Mouse (Mus musculus) lung, adult 2 months (tissue): ENCODE data around the gene Zfp936. TPM values are rescaled to one million over a fixed set of nuclear protein-coding genes. Genes with fewer than 3 reads are reported as not detected.
"Not testable (repeated sequence)": the region's sequence is repeated elsewhere in the genome, so short reads cannot be mapped to it uniquely, and the experiment has no call there.

Source experiments
- DNase-seq: peaks from one replicate; pipeline ENCODE4 v3.0.0; 2022
- H3K4me1 ChIP-seq: fragments of 200-500 bp; 2 replicates; pipeline ENCODE4 v1.6.1; 2011; ENCODE audit warnings: low read length; ENCODE audit not compliant: control insufficient read depth, insufficient read depth
- H3K4me3 ChIP-seq: fragments of 200-500 bp; replicated peaks from 2 replicates; pipeline ENCODE3; 2011; ENCODE audit warnings: low read depth, mild to moderate bottlenecking, control low read depth, low read length; ENCODE audit errors: extremely low read depth
- CTCF ChIP-seq: fragments of 200-500 bp; IDR thresholded peaks from 2 replicates; pipeline ENCODE4 v1.5.1; 2011; ENCODE audit warnings: mild to moderate bottlenecking, low read length, control low read depth; ENCODE audit not compliant: insufficient read depth
- POLR2A ChIP-seq: fragments of 200-500 bp; IDR thresholded peaks from 2 replicates; pipeline ENCODE4 v1.6.1; 2011; ENCODE audit warnings: low read depth, mild to moderate bottlenecking, control low read depth, low read length, borderline replicate concordance; ENCODE audit errors: extremely low read depth
- WGBS: fragments of 180-500 bp; shearing (Covaris S2); methylation state at CpG from one replicate; pipeline ENCODE4 v1.1.7; 2018; 5-methylcytosine and 5-hydroxymethylcytosine counted together
- polyA plus RNA-seq: library from polyadenylated mRNA; depleted of rRNA; stranded (reverse); fragments of >200 nt; gene quantifications from 2 replicates; pipeline ENCODE4 v1.2.3, GENCODE M21; 2012; rRNA removed

Gene Zfp936
- not detected in 2 replicates for polyA plus RNA-seq

GRCm38 (mm10) chr7:43113929-43114328 lies at the start of gene Zfp936:
Zfp936 (plus strand) TSS chr7:43114229.
- 76% methylated on average over 10 of the region's 10 CpGs for WGBS
- H3K4me3 ChIP-seq, H3K4me1 ChIP-seq, DNase-seq: not testable (repeated sequence)

DNA sequence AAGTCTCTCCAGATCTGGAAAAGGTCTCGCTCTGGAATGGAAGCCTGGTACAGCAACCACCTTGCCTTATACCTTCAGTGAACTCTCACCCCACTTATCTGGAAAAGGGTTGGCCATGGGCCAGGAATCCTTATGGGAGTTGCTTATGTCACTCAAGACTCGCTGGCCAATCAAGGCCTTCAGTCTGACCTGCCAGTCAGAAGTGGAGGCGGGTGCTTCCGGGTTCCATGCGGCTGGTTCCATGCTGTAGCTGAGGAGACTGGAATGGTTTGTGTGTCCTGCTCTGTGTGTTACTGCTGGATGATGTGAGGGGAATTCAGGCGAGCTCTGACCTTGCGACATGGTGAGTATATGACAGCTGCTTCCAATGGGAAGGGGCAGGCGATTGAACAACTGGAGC lies 36.2 kb upstream of the Zfp936 start:
- TF ChIP-seq POLR2A (no peak), CTCF (no peak)
- H3K4me1 ChIP-seq: no peaks in the 10 kb centered on the region
- no peak for DNase-seq
- 85% methylated on average over 8 of the region's 8 CpGs for WGBS
- H3K4me3 ChIP-seq: no peak overlapping the region

GRCm38 (mm10) chr7:43128691-43129090 lies 14.7 kb downstream of the Zfp936 start:
- WGBS: 91% methylated on average over 15 of the region's 15 CpGs
- not testable (repeated sequence) for H3K4me1 ChIP-seq, DNase-seq, H3K4me3 ChIP-seq

- H3K4me1 ChIP-seq, DNase-seq: not testable (repeated sequence)
Measured at GRCm38 (mm10) chr7:43164121-43164520, 50.1 kb downstream of the Zfp936 start.

DNA sequence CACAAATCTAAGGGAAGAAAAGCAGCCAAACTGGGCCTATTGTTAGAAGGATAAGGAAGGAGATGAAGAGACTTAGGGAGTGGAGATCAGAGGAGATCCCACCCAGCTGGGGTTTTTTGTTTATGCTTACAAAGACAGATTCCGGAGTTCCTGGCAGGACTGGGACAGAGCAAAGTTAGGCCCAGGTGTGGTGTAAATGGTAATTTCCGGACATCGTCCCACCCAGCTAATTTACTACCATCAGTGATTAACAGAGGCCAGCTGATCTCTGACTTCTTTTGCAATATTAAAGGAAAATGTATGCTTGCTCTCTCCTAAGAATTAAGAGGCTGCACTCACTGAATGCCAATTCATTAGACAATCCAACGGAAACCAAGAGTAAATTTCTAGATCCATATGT lies 53.1 kb downstream of the Zfp936 start:
- H3K4me1 ChIP-seq, DNase-seq, H3K4me3 ChIP-seq: not testable (repeated sequence)
- WGBS: 79% methylated on average over 4 of the region's 4 CpGs

More at GRCm38 (mm10) chr7:43164121-43164520, 50.1 kb downstream of the Zfp936 start:
- not testable (repeated sequence) for H3K4me3 ChIP-seq
- 67% methylated on average over 4 of the region's 4 CpGs for WGBS

GRCm38 (mm10) chr7:43167811-43168210 lies 53.8 kb downstream of the Zfp936 start:
- H3K4me3 ChIP-seq, H3K4me1 ChIP-seq, DNase-seq: not testable (repeated sequence)
- 77% methylated on average over 1 of the region's 1 CpGs for WGBS

- 23% methylated on average over 1 of the region's 1 CpGs for WGBS
- not testable (repeated sequence) for H3K4me1 ChIP-seq, DNase-seq, H3K4me3 ChIP-seq
Measured at GRCm38 (mm10) chr7:43168212-43168611, 54.2 kb downstream of the Zfp936 start.

- no peak for DNase-seq
- TF ChIP-seq CTCF: no peak
- TF ChIP-seq POLR2A: no peak
- no peak overlapping the region for H3K4me3 ChIP-seq
- 82% methylated on average over 14 of the region's 14 CpGs for WGBS
- no peaks in the 10 kb centered on the region for H3K4me1 ChIP-seq
Measured at GRCm38 (mm10) chr7:43177003-43177702, 63.1 kb downstream of the Zfp936 start.

GRCm38 (mm10) chr7:43213781-43214180 lies 99.8 kb downstream of the Zfp936 start:
- not testable (repeated sequence) for H3K4me1 ChIP-seq, DNase-seq, H3K4me3 ChIP-seq
- 86% methylated on average over 7 of the region's 7 CpGs for WGBS

Other genes with a start within 250 kb of the Zfp936 start
- gene Gm2381, start 247.0 kb upstream of the Zfp936 start, polyA plus RNA-seq: not detected in 2 replicates
- not detected in 2 replicates for gene Vmn2r63, start 180.4 kb upstream of the Zfp936 start, polyA plus RNA-seq
- gene Gm9268, start 95.5 kb upstream of the Zfp936 start, polyA plus RNA-seq: not detected in 2 replicates
- 4.9 and 6.9 TPM in 2 replicates for gene Zfp715, start 199.1 kb downstream of the Zfp936 start, polyA plus RNA-seq
- 14.7 and 19.2 TPM in 2 replicates for gene Siglecf, start 237.1 kb downstream of the Zfp936 start, polyA plus RNA-seq